Mouse (Mus musculus): ENCODE data around the gene Mageb18. TPM values are rescaled to one million over a fixed set of nuclear protein-coding genes. Genes with fewer than 3 reads are reported as not detected.

Mageb18 gene
- polyA plus RNA-seq, 1 experiment = not detected

GRCm38 (mm10) chrX:92340906-92341305 lies 258.5 kb downstream of the Mageb18 start:
- Histone ChIP-seq H3K4me1 (ENCODE audit: control insufficient read depth, insufficient read depth, low read length) (no peaks in the 10 kb centered on the region), H3K4me3 (ENCODE audit: insufficient read depth, low read length) (no peak overlapping the region), H3K27ac (ENCODE audit: insufficient read depth, low read depth, low read length) (no peak overlapping the region)
- TF ChIP-seq CTCF (IDR thresholded peaks at IDR 0.05; ENCODE audit: low read depth, low read length) = no peak
- TF ChIP-seq POLR2A (IDR thresholded peaks at IDR 0.05; ENCODE audit: borderline replicate concordance, low read depth, low read length) = no peak

GRCm38 (mm10) chrX:92339551-92339950 lies 259.8 kb downstream of the Mageb18 start:
- Histone ChIP-seq H3K4me3 (ENCODE audit: insufficient read depth, low read length) (no peak overlapping the region), H3K27ac (ENCODE audit: insufficient read depth, low read depth, low read length) (no peak overlapping the region), H3K4me1 (ENCODE audit: control insufficient read depth, insufficient read depth, low read length) (no peaks in the 10 kb centered on the region)
- TF ChIP-seq CTCF (IDR thresholded peaks at IDR 0.05; ENCODE audit: low read depth, low read length) (no peak), POLR2A (IDR thresholded peaks at IDR 0.05; ENCODE audit: borderline replicate concordance, low read depth, low read length) (no peak)

GRCm38 (mm10) chrX:92333459-92333858 lies 265.9 kb downstream of the Mageb18 start:
- no peak overlapping the region for H3K27ac ChIP-seq (ENCODE audit: insufficient read depth, low read depth, low read length)
- TF ChIP-seq CTCF (IDR thresholded peaks at IDR 0.05; ENCODE audit: low read depth, low read length) = no peak
- no peak for TF ChIP-seq POLR2A (IDR thresholded peaks at IDR 0.05; ENCODE audit: borderline replicate concordance, low read depth, low read length)
- no peak overlapping the region for H3K4me3 ChIP-seq (ENCODE audit: insufficient read depth, low read length)
- H3K4me1 ChIP-seq (ENCODE audit: control insufficient read depth, insufficient read depth, low read length) = no peaks in the 10 kb centered on the region

GRCm38 (mm10) chrX:92323599-92323998 lies 275.8 kb downstream of the Mageb18 start:
- TF ChIP-seq CTCF (IDR thresholded peaks at IDR 0.05; ENCODE audit: low read depth, low read length) = no peak
- TF ChIP-seq POLR2A (IDR thresholded peaks at IDR 0.05; ENCODE audit: borderline replicate concordance, low read depth, low read length) = no peak
- no peak overlapping the region for H3K4me3 ChIP-seq (ENCODE audit: insufficient read depth, low read length)
- no peaks in the 10 kb centered on the region for H3K4me1 ChIP-seq (ENCODE audit: control insufficient read depth, insufficient read depth, low read length)
- no peak overlapping the region for H3K27ac ChIP-seq (ENCODE audit: insufficient read depth, low read depth, low read length)

- TF ChIP-seq CTCF (IDR thresholded peaks at IDR 0.05; ENCODE audit: low read depth, low read length) = no peak
Measured at GRCm38 (mm10) chrX:92280619-92281018, 318.8 kb downstream of the Mageb18 start.

More at GRCm38 (mm10) chrX:92280619-92281018, 318.8 kb downstream of the Mageb18 start:
- Histone ChIP-seq H3K27ac (ENCODE audit: insufficient read depth, low read depth, low read length) (no peak overlapping the region), H3K4me3 (ENCODE audit: insufficient read depth, low read length) (no peak overlapping the region), H3K4me1 (ENCODE audit: control insufficient read depth, insufficient read depth, low read length) (no peaks in the 10 kb centered on the region)

Other genes with a start within 250 kb of the Mageb18 start
- not detected in 2 replicates for gene Gm5941, start 109.6 kb downstream of the Mageb18 start, polyA plus RNA-seq (2012; ENCODE audit: insufficient read depth, insufficient read length, missing spikeins)

Measured in bone marrow macrophage, adult 2 months (primary cell).